Mouse (Mus musculus) gastrocnemius, postnatal 25 days (tissue): ENCODE data around the gene Dock9. TPM values are rescaled to one million over a fixed set of nuclear protein-coding genes. Genes with fewer than 3 reads are reported as not detected.
A peak's percentile ranks its signal among the peaks of the same experiment; 100 is the strongest.

Experiments used
- DNase-seq: peaks from one replicate; pipeline ENCODE4 v3.0.0; 2022
- long read RNA-seq, 2 experiments: library from polyadenylated mRNA; stranded (forward); transcript quantifications; one replicate each; pipeline ENCODE4 v2.0.0; 2021
- total RNA-seq, 2 experiments: library from RNA; stranded (reverse); gene quantifications; 1 replicate in 1 of 2; 2 replicates in 1 of 2; pipeline ENCODE4 v1.2.3; 2021

Dock9 gene
- total RNA-seq = 10 to 100 TPM; 14.5 to 17.2 TPM
- long read RNA-seq, experiment 1, partial matches to known transcripts = 1 of 8 reads
- long read RNA-seq, experiment 1, other reads (novel, unspliced or antisense) = 7 of 8 reads
- long read RNA-seq, experiment 2, partial matches to known transcripts = 1 of 4 reads
- long read RNA-seq, experiment 2, other reads (novel, unspliced or antisense) = 3 of 4 reads

GRCm38 (mm10) chr14:121797457-121798410 lies at the start of gene Dock9:
TSS of gene Dock9 (minus strand) at chr14:121797837.
- peak; percentile 94 for DNase-seq

- no peak for DNase-seq
Measured at GRCm38 (mm10) chr14:121844486-121844885, 46.8 kb upstream of the Dock9 start.

GRCm38 (mm10) chr14:121840217-121840616 lies 42.6 kb upstream of the Dock9 start:
- DNase-seq = no peak

GRCm38 (mm10) chr14:121838161-121838560 lies 40.5 kb upstream of the Dock9 start:
- no peak for DNase-seq

- no peak for DNase-seq
Measured at GRCm38 (mm10) chr14:121833001-121833520, 35.4 kb upstream of the Dock9 start.

GRCm38 (mm10) chr14:121829816-121830442 lies 32.3 kb upstream of the Dock9 start:
- DNase-seq = no peak

- DNase-seq = no peak
Measured at GRCm38 (mm10) chr14:121827091-121827490, 29.5 kb upstream of the Dock9 start.

GRCm38 (mm10) chr14:121825521-121826445 lies 28.1 kb upstream of the Dock9 start:
- peak; percentile 38 for DNase-seq

- DNase-seq = peak; percentile 85
Measured at GRCm38 (mm10) chr14:121824322-121825103, 26.9 kb upstream of the Dock9 start.

GRCm38 (mm10) chr14:121822997-121823396 lies 25.4 kb upstream of the Dock9 start:
- DNase-seq = no peak

GRCm38 (mm10) chr14:121822506-121822905 lies 24.9 kb upstream of the Dock9 start:
- no peak for DNase-seq

GRCm38 (mm10) chr14:121806791-121807190 lies 9.2 kb upstream of the Dock9 start:
- no peak for DNase-seq

- no peak for DNase-seq
Measured at GRCm38 (mm10) chr14:121806316-121806715, 8.7 kb upstream of the Dock9 start.

GRCm38 (mm10) chr14:121804461-121804860 lies 6.8 kb upstream of the Dock9 start:
- DNase-seq = no peak

- DNase-seq = no peak
Measured at GRCm38 (mm10) chr14:121800962-121801361, 3.3 kb upstream of the Dock9 start.

GRCm38 (mm10) chr14:121799112-121799511 lies 1.5 kb upstream of the Dock9 start:
- DNase-seq = no peak

GRCm38 (mm10) chr14:121798411-121798799 lies 768 bp upstream of the Dock9 start:
- peak; percentile 90 for DNase-seq

GRCm38 (mm10) chr14:121796571-121797456 lies 823 bp downstream of the Dock9 start:
- peak; percentile 31 for DNase-seq

- no peak for DNase-seq
Measured at GRCm38 (mm10) chr14:121795536-121795935, 2.1 kb downstream of the Dock9 start.

GRCm38 (mm10) chr14:121793639-121794038 lies 4.0 kb downstream of the Dock9 start:
- no peak for DNase-seq
